Mouse (Mus musculus) cerebellum, adult 11 months (tissue): ENCODE data around the gene Usmg5.

Experiments
- DNase-seq: peaks from one replicate; pipeline ENCODE4 v3.0.0; 2022

Usmg5 gene

GRCm38 (mm10) chr19:47053471-47053870 lies 37.0 kb downstream of the Usmg5 start:
- DNase-seq, result no peak

GRCm38 (mm10) chr19:47052927-47053326 lies 37.5 kb downstream of the Usmg5 start:
- DNase-seq, result no peak

GRCm38 (mm10) chr19:47050271-47051032 lies 40.0 kb downstream of the Usmg5 start, which contains the start of gene Pcgf6:
Gene Pcgf6, minus strand, starts transcription at chr19:47050906.
- peak; percentile 84 for DNase-seq

- DNase-seq, result no peak
Measured at GRCm38 (mm10) chr19:47049840-47050239, 40.6 kb downstream of the Usmg5 start.

GRCm38 (mm10) chr19:47049061-47049460 lies 41.4 kb downstream of the Usmg5 start:
- no peak for DNase-seq

GRCm38 (mm10) chr19:47047236-47047833 lies 43.1 kb downstream of the Usmg5 start:
- no peak for DNase-seq

GRCm38 (mm10) chr19:47046343-47046742 lies 44.1 kb downstream of the Usmg5 start:
- DNase-seq, result no peak

- DNase-seq, result no peak
Measured at GRCm38 (mm10) chr19:47043608-47044007, 46.8 kb downstream of the Usmg5 start.

- DNase-seq, result no peak
Measured at GRCm38 (mm10) chr19:47040720-47041473, 49.5 kb downstream of the Usmg5 start.

- DNase-seq, result no peak
Measured at GRCm38 (mm10) chr19:47036596-47036995, 53.9 kb downstream of the Usmg5 start.

- DNase-seq, result no peak
Measured at GRCm38 (mm10) chr19:47034916-47035315, 55.5 kb downstream of the Usmg5 start.
